Mouse (Mus musculus): ENCODE measurements around the gene Pax1. TPM values are rescaled to one million over a fixed set of nuclear protein-coding genes. Genes with fewer than 3 reads are reported as not detected.

Pax1 gene
- polyA plus RNA-seq, 1 experiment from 2014 or later = 0.14 TPM

DNA sequence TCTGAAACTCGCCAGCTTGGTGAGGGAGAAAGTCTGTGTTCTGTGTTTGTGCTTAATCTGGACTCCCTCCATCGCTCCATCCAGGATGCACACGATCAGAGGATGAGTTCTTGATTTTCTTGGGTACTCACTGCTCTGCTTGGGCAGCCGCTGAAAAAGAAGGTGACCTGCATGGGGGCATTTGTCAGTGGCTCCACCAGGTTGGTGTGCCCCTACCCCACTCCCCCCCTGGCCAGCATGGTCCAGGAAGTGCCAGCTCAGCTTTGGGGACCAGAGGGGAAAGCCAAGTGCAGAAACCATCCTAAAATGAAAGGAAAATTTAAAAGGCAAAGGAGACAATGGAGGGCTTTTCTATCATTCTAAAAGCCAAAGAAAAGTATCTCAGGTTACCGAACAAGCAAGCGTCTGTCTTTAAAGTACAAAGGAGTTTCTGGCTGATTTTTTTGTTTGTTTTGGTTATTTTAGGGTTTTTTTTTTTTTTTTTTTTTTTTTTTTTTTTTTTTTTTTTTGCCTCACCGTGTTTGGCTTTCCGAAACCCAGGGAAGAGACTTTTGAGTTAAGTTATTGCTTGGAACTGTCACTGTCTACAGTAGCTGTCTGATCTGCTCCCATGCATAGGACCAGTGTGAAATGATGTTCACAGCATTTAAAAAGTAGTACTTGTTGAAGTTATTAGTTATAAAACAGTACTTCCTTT is 13.4 kb downstream of the Pax1 start:
- Histone ChIP-seq H3K27me3 (ENCODE audit: poor library complexity, severe bottlenecking) (peaks cover 85% of the 10 kb centered on the region), H3K4me1 (peaks cover 8% of the 10 kb centered on the region), H3K27ac (no peak overlapping the region), H3K36me3 (replicated peaks) (no peaks in the 10 kb centered on the region), H3K4me3 (no peak overlapping the region), H3K9me3 (no peaks in the 10 kb centered on the region)
- DNase-seq (ENCODE audit: extremely low spot score, low spot score) = no peak
- 3% methylated on average over 8 of the region's 8 CpGs for WGBS

- Histone ChIP-seq H3K27ac (no peak overlapping the region), H3K27me3 (ENCODE audit: poor library complexity, severe bottlenecking) (peaks cover 48% of the 10 kb centered on the region)
- 18% methylated on average over 4 of the region's 4 CpGs for WGBS
These were observed 17.2 kb downstream of the Pax1 start for GRCm38 (mm10) chr2:147378934-147379333.

DNA sequence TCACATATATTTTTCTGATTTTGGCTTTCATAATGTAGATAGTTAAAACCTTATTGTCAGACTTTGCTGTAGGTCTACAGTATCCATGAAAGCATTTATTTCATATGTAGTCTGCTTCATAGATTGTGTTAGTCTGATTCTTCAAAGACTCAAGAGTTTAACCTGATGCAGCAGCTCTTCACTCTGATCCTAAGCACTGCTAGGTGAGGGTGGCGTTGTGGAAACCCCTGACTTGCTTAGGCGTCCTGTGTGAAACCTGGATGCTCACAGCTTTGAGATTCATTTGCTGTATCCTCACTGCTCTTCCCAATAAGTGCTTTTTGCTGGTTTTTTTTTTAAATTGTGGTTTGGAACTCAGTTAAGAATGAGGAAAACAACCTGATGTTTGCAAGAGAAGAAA is 21.6 kb downstream of the Pax1 start:
- H3K27ac ChIP-seq = no peak overlapping the region
- no peaks in the 10 kb centered on the region for H3K4me1 ChIP-seq
- WGBS = 88% methylated on average over 2 of the region's 2 CpGs
- H3K27me3 ChIP-seq (ENCODE audit: poor library complexity, severe bottlenecking) = peaks cover 3% of the 10 kb centered on the region
- DNase-seq (ENCODE audit: extremely low spot score, low spot score) = no peak
- H3K9me3 ChIP-seq = no peaks in the 10 kb centered on the region
- H3K36me3 ChIP-seq (replicated peaks) = no peaks in the 10 kb centered on the region
- H3K4me3 ChIP-seq = no peak overlapping the region

More at GRCm38 (mm10) chr2:147378934-147379333, 17.2 kb downstream of the Pax1 start:
- Histone ChIP-seq H3K4me3 (no peak overlapping the region), H3K9me3 (no peaks in the 10 kb centered on the region), H3K4me1 (no peaks in the 10 kb centered on the region), H3K36me3 (replicated peaks) (no peaks in the 10 kb centered on the region)
- peak; percentile 44 for DNase-seq (ENCODE audit: extremely low spot score, low spot score)

- 62% methylated on average over 5 of the region's 5 CpGs for WGBS
- no peak overlapping the region for H3K4me3 ChIP-seq
- no peak for DNase-seq (ENCODE audit: extremely low spot score, low spot score)
- H3K27ac ChIP-seq = no peak overlapping the region
- no peaks in the 10 kb centered on the region for H3K9me3 ChIP-seq
- no peaks in the 10 kb centered on the region for H3K27me3 ChIP-seq (ENCODE audit: poor library complexity, severe bottlenecking)
- H3K36me3 ChIP-seq (replicated peaks) = no peaks in the 10 kb centered on the region
- no peaks in the 10 kb centered on the region for H3K4me1 ChIP-seq
These were observed 25.2 kb downstream of the Pax1 start for GRCm38 (mm10) chr2:147386949-147387348.

DNA sequence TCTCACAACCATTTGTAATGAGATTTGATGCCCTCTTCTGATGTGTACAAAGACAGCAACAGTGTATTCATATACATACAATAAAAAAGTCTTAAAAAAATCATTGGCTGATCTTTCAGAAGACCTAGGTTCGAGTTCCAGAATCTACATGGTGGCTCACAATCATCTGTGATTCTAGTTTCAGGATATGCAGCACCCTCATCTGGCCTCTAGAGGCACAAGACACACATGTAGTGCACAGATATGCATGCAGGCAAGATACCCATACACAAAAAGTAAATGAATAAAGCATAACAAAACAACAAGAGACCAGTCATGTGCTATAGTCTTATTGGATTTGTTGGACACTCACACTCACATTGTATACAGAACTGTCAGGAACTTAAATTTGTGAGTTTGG is 47.6 kb downstream of the Pax1 start:
- no peak overlapping the region for H3K4me3 ChIP-seq
- H3K27me3 ChIP-seq (ENCODE audit: poor library complexity, severe bottlenecking) = no peaks in the 10 kb centered on the region
- WGBS = 86% methylated on average over 1 of the region's 1 CpGs
- no peaks in the 10 kb centered on the region for H3K36me3 ChIP-seq (replicated peaks)
- no peak for DNase-seq (ENCODE audit: extremely low spot score, low spot score)
- no peak overlapping the region for H3K27ac ChIP-seq
- H3K9me3 ChIP-seq = no peaks in the 10 kb centered on the region
- no peaks in the 10 kb centered on the region for H3K4me1 ChIP-seq

- Histone ChIP-seq H3K4me3 (no peak overlapping the region), H3K36me3 (replicated peaks) (no peaks in the 10 kb centered on the region), H3K4me1 (no peaks in the 10 kb centered on the region), H3K27me3 (ENCODE audit: poor library complexity, severe bottlenecking) (no peaks in the 10 kb centered on the region), H3K27ac (no peak overlapping the region), H3K9me3 (no peaks in the 10 kb centered on the region)
- WGBS = 87% methylated on average over 3 of the region's 3 CpGs
- no peak for DNase-seq (ENCODE audit: extremely low spot score, low spot score)
These were observed 53.3 kb downstream of the Pax1 start for GRCm38 (mm10) chr2:147415037-147415436.

- no peak overlapping the region for H3K4me3 ChIP-seq
- no peak overlapping the region for H3K27ac ChIP-seq
- no peaks in the 10 kb centered on the region for H3K36me3 ChIP-seq (replicated peaks)
- WGBS = 35% methylated on average over 10 of the region's 10 CpGs
- no peaks in the 10 kb centered on the region for H3K9me3 ChIP-seq
- H3K4me1 ChIP-seq = peaks cover 7% of the 10 kb centered on the region
- no peaks in the 10 kb centered on the region for H3K27me3 ChIP-seq (ENCODE audit: poor library complexity, severe bottlenecking)
- no peak for DNase-seq (ENCODE audit: extremely low spot score, low spot score)
These were observed 63.0 kb downstream of the Pax1 start for GRCm38 (mm10) chr2:147424582-147425255.

DNA sequence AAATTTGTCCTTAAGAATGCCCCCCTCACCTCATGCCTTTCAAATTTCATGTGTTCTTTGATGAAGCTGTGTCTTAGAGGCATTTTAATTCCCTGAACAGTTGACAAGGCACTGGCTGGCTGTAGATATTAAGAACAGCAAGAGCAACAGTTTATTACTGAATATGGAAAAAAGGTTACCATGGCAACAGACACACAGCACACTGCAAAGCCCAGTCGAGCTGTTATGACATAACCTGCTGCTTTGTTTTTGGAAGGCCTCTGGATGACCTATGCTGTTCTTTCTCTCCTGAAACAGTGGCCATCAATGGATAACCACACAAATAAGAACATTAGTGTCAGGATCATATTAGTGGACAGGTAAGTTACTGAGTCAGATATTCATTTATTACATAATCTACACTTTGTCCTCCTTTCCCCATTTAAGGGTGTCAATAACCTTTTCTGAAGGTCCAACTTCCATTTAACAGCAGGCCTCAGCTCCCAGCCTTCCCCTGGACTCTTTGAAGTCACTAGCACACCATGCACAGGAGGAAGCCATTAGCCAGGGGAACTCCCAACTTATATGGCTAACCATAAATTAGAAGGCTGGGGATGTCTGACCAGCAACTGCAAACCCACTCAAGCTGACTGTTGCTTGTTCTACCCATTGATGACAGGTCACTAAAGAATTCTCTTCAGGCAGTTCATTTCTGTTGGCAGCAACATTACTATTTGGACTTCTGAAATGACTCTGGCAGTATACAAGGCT is 68.1 kb downstream of the Pax1 start:
- Histone ChIP-seq H3K4me3 (no peak overlapping the region), H3K4me1 (peaks cover 2% of the 10 kb centered on the region), H3K9me3 (no peaks in the 10 kb centered on the region), H3K36me3 (replicated peaks) (no peaks in the 10 kb centered on the region), H3K27ac (no peak overlapping the region), H3K27me3 (ENCODE audit: poor library complexity, severe bottlenecking) (no peaks in the 10 kb centered on the region)
- DNase-seq (ENCODE audit: extremely low spot score, low spot score) = no peak
- 63% methylated on average over 1 of the region's 1 CpGs for WGBS

- Histone ChIP-seq H3K4me1 (no peaks in the 10 kb centered on the region), H3K4me3 (no peak overlapping the region), H3K27ac (no peak overlapping the region), H3K9me3 (no peaks in the 10 kb centered on the region), H3K27me3 (ENCODE audit: poor library complexity, severe bottlenecking) (no peaks in the 10 kb centered on the region), H3K36me3 (replicated peaks) (no peaks in the 10 kb centered on the region)
- peak; percentile 26 for DNase-seq (ENCODE audit: extremely low spot score, low spot score)
- 26% methylated on average over 5 of the region's 5 CpGs for WGBS
These were observed 71.4 kb downstream of the Pax1 start for GRCm38 (mm10) chr2:147433120-147433519.

Other genes with a start within 250 kb of the Pax1 start
- gene Nkx2-2, start 167.7 kb upstream of the Pax1 start, polyA plus RNA-seq (2016; fragmentation: Nextera tagmentation; extraction: Ambion mirVana) = 2.8 and 4.1 TPM in 2 replicates

All from forebrain, embryonic 10.5 days (tissue).